Mouse (Mus musculus): ENCODE measurements around the gene Cnr2. TPM values are rescaled to one million over a fixed set of nuclear protein-coding genes. Genes with fewer than 3 reads are reported as not detected.

Cnr2 gene
- total and polyA plus RNA-seq, 3 experiments: 6.8 to 10.2 TPM; not detected in 1

DNA sequence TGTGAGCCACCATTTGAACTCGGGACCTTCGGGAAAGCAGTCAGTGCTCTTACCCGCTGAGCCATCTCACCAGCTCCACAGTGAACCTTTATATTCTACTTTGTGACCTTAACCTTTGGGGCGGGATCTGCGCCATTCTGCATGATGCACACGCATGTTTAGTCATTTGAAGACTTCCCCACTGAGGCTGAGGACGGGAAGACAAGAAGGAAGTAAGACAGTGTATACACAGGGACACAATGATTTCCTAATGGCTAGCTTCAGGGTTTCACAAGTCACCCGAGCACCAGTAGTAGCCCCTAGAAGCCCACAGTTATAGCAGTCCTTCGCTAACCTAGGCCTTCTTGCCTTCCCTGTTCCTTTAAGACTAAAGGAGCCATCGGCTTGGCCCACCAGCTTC is 50.5 kb downstream of the Cnr2 start:
- Histone ChIP-seq H3K79me2 (ENCODE audit: control insufficient read depth, insufficient read depth, low read length, poor library complexity) (peaks cover 17% of the 10 kb centered on the region), H3K4me3 (ENCODE audit: control insufficient read depth in 1 of 2, insufficient read depth in 1 of 2, low read depth in 2 of 2, low read length in 2 of 2) (peak overlapping the region; percentile 73 to 81; a peak in 3 of 4 replicates), H3K9me3 (replicated peaks; ENCODE audit: insufficient read depth, low read length) (no peaks in the 10 kb centered on the region), H3K9ac (ENCODE audit: control insufficient read depth, low read depth, low read length, poor library complexity, severe bottlenecking) (peak overlapping the region; percentile 40), H3K27me3 (ENCODE audit: control insufficient read depth in 1 of 2, insufficient read depth in 2 of 2, low read length in 2 of 2) (no peaks in the 10 kb centered on the region), H3K36me3 (ENCODE audit: control insufficient read depth in 1 of 2, insufficient read depth in 2 of 2, low read length in 2 of 2) (peaks cover 0 to 20% of the 10 kb centered on the region in 2 experiments; a peak in 2 of 4 replicates), H3K4me1 (ENCODE audit: control insufficient read depth in 1 of 2, insufficient read depth in 2 of 2, low read length in 2 of 2) (peaks cover 7 to 12% of the 10 kb centered on the region in 2 experiments; a peak in 3 of 4 replicates), H3K27ac (ENCODE audit: control insufficient read depth, low read depth, low read length) (no peak overlapping the region)
- TF ChIP-seq MEF2A (IDR thresholded peaks at IDR 0.05; ENCODE audit: extremely low read depth, insufficient replicate concordance, low read depth, low read length, poor library complexity, severe bottlenecking): no peak
- TF ChIP-seq UBTF (IDR thresholded peaks at IDR 0.05; ENCODE audit: borderline replicate concordance, insufficient read depth, low read depth, low read length): no peak
- TF ChIP-seq CHD1 (IDR thresholded peaks at IDR 0.05; ENCODE audit: low read depth, low read length): no peak
- no peak for TF ChIP-seq EP300 (IDR thresholded peaks at IDR 0.05; ENCODE audit: low read depth in 1 of 2, low read length in 2 of 2)
- no peak for TF ChIP-seq TCF12 (IDR thresholded peaks at IDR 0.05; ENCODE audit: low read depth, low read length)
- TF ChIP-seq MYC (IDR thresholded peaks at IDR 0.05; ENCODE audit: low read depth, low read length): no peak
- TF ChIP-seq ZNF384 (IDR thresholded peaks at IDR 0.05; ENCODE audit: low read depth, low read length): no peak
- TF ChIP-seq MXI1 (IDR thresholded peaks at IDR 0.05; ENCODE audit: low read depth, low read length): no peak
- no peak for TF ChIP-seq HCFC1 (IDR thresholded peaks at IDR 0.05; ENCODE audit: low read depth, low read length)
- peak; percentile 34 for DNase-seq (ENCODE audit: low read depth, low spot score)

- Histone ChIP-seq H3K27ac (ENCODE audit: control insufficient read depth, low read depth, low read length) (peak within 1 kb of the TSS; percentile 43), H3K9me3 (replicated peaks; ENCODE audit: insufficient read depth, low read length) (no peaks in the 10 kb centered on the region), H3K79me2 (ENCODE audit: control insufficient read depth, insufficient read depth, low read length, poor library complexity) (peaks cover 17% of the 10 kb centered on the region), H3K36me3 (ENCODE audit: control insufficient read depth in 1 of 2, insufficient read depth in 2 of 2, low read length in 2 of 2) (peaks cover 3 to 20% of the 10 kb centered on the region in 2 experiments), H3K9ac (ENCODE audit: control insufficient read depth, low read depth, low read length, poor library complexity, severe bottlenecking) (peak within 1 kb of the TSS; percentile 73), H3K4me1 (ENCODE audit: control insufficient read depth in 1 of 2, insufficient read depth in 2 of 2, low read length in 2 of 2) (peaks cover 7 to 12% of the 10 kb centered on the region in 2 experiments; a peak in 3 of 4 replicates), H3K4me3 (ENCODE audit: control insufficient read depth in 1 of 2, insufficient read depth in 1 of 2, low read depth in 2 of 2, low read length in 2 of 2) (peak within 1 kb of the TSS; percentile 73 to 81), H3K27me3 (ENCODE audit: control insufficient read depth in 1 of 2, insufficient read depth in 2 of 2, low read length in 2 of 2) (no peaks in the 10 kb centered on the region)
- DNase-seq (ENCODE audit: low read depth, low spot score): peak; percentile 95
- TF ChIP-seq MAZ (IDR thresholded peaks at IDR 0.05; ENCODE audit: low read depth, low read length) (no peak), POLR2AphosphoS2 (IDR thresholded peaks at IDR 0.05; ENCODE audit: low read length) (peak; percentile 70), HCFC1 (IDR thresholded peaks at IDR 0.05; ENCODE audit: low read depth, low read length) (peak; percentile 55), NRF1 (IDR thresholded peaks at IDR 0.05; ENCODE audit: insufficient read depth, low read depth, low read length, poor library complexity, severe bottlenecking) (no peak), EP300 (IDR thresholded peaks at IDR 0.05; ENCODE audit: low read depth in 1 of 2, low read length in 2 of 2) (no peak), MAX (IDR thresholded peaks at IDR 0.05; ENCODE audit: low read length) (peak; percentile 97), USF1 (IDR thresholded peaks at IDR 0.05; ENCODE audit: low read depth, low read length) (peak; percentile 99), TCF12 (IDR thresholded peaks at IDR 0.05; ENCODE audit: low read depth, low read length) (peak; percentile 71), ZMIZ1 (IDR thresholded peaks at IDR 0.05; ENCODE audit: low read depth, low read length) (peak; percentile 66; the same call in 1 of the 2 replicates), SIN3A (IDR thresholded peaks at IDR 0.05; ENCODE audit: low read length) (0 out of 2 replicates have a peak, but pooled peaks have one; percentile 70), ZKSCAN1 (IDR thresholded peaks at IDR 0.05; ENCODE audit: low read depth, low read length) (no peak), USF2 (IDR thresholded peaks at IDR 0.05; ENCODE audit: borderline replicate concordance in 1 of 2, insufficient read depth in 1 of 2, low read depth in 1 of 2, low read length in 2 of 2) (peak; percentile 81 to 95), UBTF (IDR thresholded peaks at IDR 0.05; ENCODE audit: borderline replicate concordance, insufficient read depth, low read depth, low read length) (no peak), TBP (IDR thresholded peaks at IDR 0.05; ENCODE audit: low read depth, low read length) (peak; percentile 86), E2F4 (IDR thresholded peaks at IDR 0.05; ENCODE audit: borderline replicate concordance, low read depth, low read length) (no peak), ETS1 (IDR thresholded peaks at IDR 0.05; ENCODE audit: low read depth, low read length) (no peak), MYB (IDR thresholded peaks at IDR 0.05; ENCODE audit: low read depth, low read length) (no peak), NELFE (IDR thresholded peaks at IDR 0.05; ENCODE audit: low read depth, low read length) (peak; percentile 67), MXI1 (IDR thresholded peaks at IDR 0.05; ENCODE audit: low read depth, low read length) (no peak), POLR2A (IDR thresholded peaks at IDR 0.05; ENCODE audit: control insufficient read depth in 1 of 2, insufficient read depth in 1 of 2, low read depth in 1 of 2, low read length in 2 of 2, poor library complexity in 1 of 2) (peak; percentile 75 to 76), SMC3 (IDR thresholded peaks at IDR 0.05; ENCODE audit: low read depth, low read length) (no peak), ELF1 (IDR thresholded peaks at IDR 0.05; ENCODE audit: low read depth, low read length) (no peak), RCOR1 (IDR thresholded peaks at IDR 0.05; ENCODE audit: low read depth, low read length) (no peak)
Measured at GRCm38 (mm10) chr4:135946278-135946658, 51.1 kb downstream of the Cnr2 start, which contains the start of gene Hmgcl. TSS of gene Hmgcl (plus strand) at chr4:135946448.
